Mouse (Mus musculus) hindbrain, embryonic 16.5 days (tissue): ENCODE measurements around the gene Cd200. TPM values are rescaled to one million over a fixed set of nuclear protein-coding genes. Genes with fewer than 3 reads are reported as not detected.

ENCODE experiments used
- ATAC-seq: fragments of 200-750 bp; cut with Nextera tagmentation; 2 replicates; pipeline ENCODE4 v1.8.0; 2017; ENCODE audit warnings: moderate TSS enrichment, moderate library complexity
- H3K27ac ChIP-seq: fragments of 300-500 bp; sonication (generic); 2 replicates; pipeline ENCODE4 v1.5.1; 2014; ENCODE audit warnings: low read depth, mild to moderate bottlenecking, control low read depth, low read length, moderate library complexity
- H3K27me3 ChIP-seq: fragments of 300-500 bp; sonication (generic); replicated peaks from 2 replicates; pipeline ENCODE4 v1.6.1; 2014; ENCODE audit warnings: low read length; ENCODE audit not compliant: control insufficient read depth, insufficient read depth
- H3K36me3 ChIP-seq: fragments of 300-500 bp; sonication (generic); 2 replicates; pipeline ENCODE4 v1.6.1; 2014; ENCODE audit warnings: mild to moderate bottlenecking, low read length, moderate library complexity, mixed read lengths; ENCODE audit not compliant: control insufficient read depth, insufficient read depth
- H3K4me1 ChIP-seq: fragments of 300-500 bp; sonication (generic); 2 replicates; pipeline ENCODE4 v1.6.1; 2014; ENCODE audit warnings: low read depth, low read length; ENCODE audit not compliant: control insufficient read depth, insufficient read depth
- H3K4me2 ChIP-seq: fragments of 300-500 bp; sonication (generic); 2 replicates; pipeline ENCODE4 v1.6.1; 2014; ENCODE audit warnings: mild to moderate bottlenecking, low read length, control low read depth, moderate library complexity
- H3K4me3 ChIP-seq: fragments of 300-500 bp; sonication (generic); 2 replicates; pipeline ENCODE4 v1.5.1; 2014; ENCODE audit warnings: mild to moderate bottlenecking, low read length, control low read depth, moderate library complexity
- H3K9ac ChIP-seq: fragments of 300-500 bp; sonication (generic); 2 replicates; pipeline ENCODE4 v1.6.1; 2014; ENCODE audit warnings: low read depth, mild to moderate bottlenecking, control low read depth, low read length, moderate library complexity
- H3K9me3 ChIP-seq: fragments of 300-500 bp; sonication (generic); 2 replicates; pipeline ENCODE4 v1.6.1; 2014; ENCODE audit warnings: mild to moderate bottlenecking, low read length, moderate library complexity; ENCODE audit not compliant: control insufficient read depth
- WGBS: fragments of 180-500 bp; shearing (Covaris S2); extraction: QIAGEN DNeasy Blood & Tissue Kit; methylation state at CpG from one replicate; pipeline ENCODE4 v1.1.7; 2014; 5-methylcytosine and 5-hydroxymethylcytosine counted together
- polyA plus RNA-seq: library from polyadenylated mRNA; unstranded; fragments of >200 nt; fragmentation: Nextera tagmentation; extraction: Ambion mirVana; gene quantifications from 2 replicates; pipeline ENCODE4 v1.2.1, GENCODE M21; 2015

Gene Cd200
- polyA plus RNA-seq, 1 experiment from 2014 or later, result 369 TPM

DNA sequence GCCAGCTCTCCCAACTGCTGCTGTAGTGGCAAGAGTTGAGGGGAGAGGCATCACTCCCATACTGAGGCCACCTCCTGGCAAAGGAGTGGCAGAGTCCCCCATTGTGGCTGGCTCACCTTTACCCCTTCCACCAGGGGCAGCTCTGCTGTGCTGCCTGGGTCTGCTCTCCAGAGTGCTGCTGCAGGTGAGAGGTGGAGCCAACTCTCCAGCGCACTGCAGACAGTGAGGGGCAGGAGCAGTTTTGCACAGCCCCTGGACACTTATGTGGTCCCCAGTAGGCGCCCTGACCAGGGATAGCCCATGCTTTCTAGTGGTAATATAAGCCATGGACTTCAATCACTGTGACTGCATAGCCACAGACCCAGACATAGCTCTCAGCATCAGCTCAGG is 74.5 kb downstream of the Cd200 start:
- Histone ChIP-seq H3K27me3 (no peaks in the 10 kb centered on the region), H3K4me1 (no peaks in the 10 kb centered on the region), H3K36me3 (no peaks in the 10 kb centered on the region), H3K4me2 (no peak overlapping the region), H3K27ac (no peak overlapping the region), H3K9me3 (no peaks in the 10 kb centered on the region), H3K9ac (no peak overlapping the region), H3K4me3 (no peak overlapping the region)
- 87% methylated on average over 2 of the region's 2 CpGs for WGBS
- ATAC-seq, result no peak

- no peak for ATAC-seq
- no peaks in the 10 kb centered on the region for H3K4me1 ChIP-seq
- no peak overlapping the region for H3K9ac ChIP-seq
- 90% methylated on average over 8 of the region's 8 CpGs for WGBS
- H3K27ac ChIP-seq, result no peak overlapping the region
- H3K4me3 ChIP-seq, result no peak overlapping the region
- no peaks in the 10 kb centered on the region for H3K9me3 ChIP-seq
- H3K27me3 ChIP-seq, result no peaks in the 10 kb centered on the region
- no peak overlapping the region for H3K4me2 ChIP-seq
- no peaks in the 10 kb centered on the region for H3K36me3 ChIP-seq
Observed at GRCm38 (mm10) chr16:45333678-45334375, 75.0 kb downstream of the Cd200 start.

- WGBS, result 77% methylated on average over 8 of the region's 8 CpGs
- no peak for ATAC-seq
Observed at GRCm38 (mm10) chr16:45332591-45332990, 76.3 kb downstream of the Cd200 start.

More at GRCm38 (mm10) chr16:45332591-45332990, 76.3 kb downstream of the Cd200 start:
- H3K9me3 ChIP-seq, result no peaks in the 10 kb centered on the region
- no peaks in the 10 kb centered on the region for H3K36me3 ChIP-seq
- no peak overlapping the region for H3K4me3 ChIP-seq
- no peaks in the 10 kb centered on the region for H3K27me3 ChIP-seq
- H3K9ac ChIP-seq, result no peak overlapping the region
- no peak overlapping the region for H3K27ac ChIP-seq
- H3K4me2 ChIP-seq, result no peak overlapping the region
- no peaks in the 10 kb centered on the region for H3K4me1 ChIP-seq

Other genes starting within 250 kb of the Cd200 start
- gene Btla, start 184.7 kb downstream of the Cd200 start, polyA plus RNA-seq, result 0.06 and 0.11 TPM in 2 replicates
- not detected in 2 replicates for gene Gm609, start 83.9 kb upstream of the Cd200 start, polyA plus RNA-seq
- not detected in 2 replicates for gene Gm17783, start 123.0 kb upstream of the Cd200 start, polyA plus RNA-seq
- not detected in 2 replicates for gene Slc9c1, start 126.3 kb upstream of the Cd200 start, polyA plus RNA-seq
- gene Gcsam, start 201.3 kb upstream of the Cd200 start, polyA plus RNA-seq, result 0.05 TPM in 1 of 2 replicates, not detected in the other
- gene BC016579, start 245.0 kb upstream of the Cd200 start, polyA plus RNA-seq, result not detected in 2 replicates